Mouse (Mus musculus): Measurements from ENCODE around the gene Maats1. TPM values are rescaled to one million over a fixed set of nuclear protein-coding genes. Genes with fewer than 3 reads are reported as not detected.

Gene Maats1
- polyA plus RNA-seq, 1 experiment from 2014 or later = 0.71 TPM

DNA sequence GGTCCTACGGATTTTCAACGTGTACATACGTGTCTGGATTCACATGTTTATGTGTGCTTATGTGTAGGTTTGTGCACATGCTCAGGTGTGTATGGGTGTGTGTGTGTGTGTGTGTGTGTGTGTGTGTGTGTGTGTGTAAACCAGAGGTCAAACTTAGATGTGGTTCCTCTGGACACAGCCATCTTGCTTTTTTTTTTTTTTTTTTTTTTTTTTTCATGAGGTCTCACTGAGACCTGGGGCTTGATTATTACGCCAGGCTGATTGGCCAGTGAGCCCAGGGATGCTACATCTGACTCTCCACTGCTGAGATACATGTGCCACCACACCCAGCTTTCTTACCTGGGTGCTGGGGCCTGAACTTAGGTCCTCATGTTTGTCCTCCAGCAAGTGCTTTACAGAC, 22.9 kb downstream of the Maats1 start:
- H3K4me2 ChIP-seq (ENCODE audit: low read length) = no peak overlapping the region
- no peak overlapping the region for H3K9ac ChIP-seq (ENCODE audit: low read length)
- H3K4me3 ChIP-seq (ENCODE audit: low read depth, low read length) = no peak overlapping the region
- 92% methylated on average over 4 of the region's 4 CpGs for WGBS
- no peak for ATAC-seq
- H3K4me1 ChIP-seq (ENCODE audit: control insufficient read depth, insufficient read depth, low read length) = no peaks in the 10 kb centered on the region
- H3K9me3 ChIP-seq (replicated peaks; ENCODE audit: control insufficient read depth, low read length) = no peaks in the 10 kb centered on the region
- no peak for DNase-seq (ENCODE audit: low spot score)
- H3K27ac ChIP-seq (ENCODE audit: low read depth, low read length) = no peak overlapping the region
- no peaks in the 10 kb centered on the region for H3K36me3 ChIP-seq (ENCODE audit: control insufficient read depth, insufficient read depth, low read length)
- no peaks in the 10 kb centered on the region for H3K27me3 ChIP-seq (replicated peaks; ENCODE audit: control insufficient read depth, insufficient read depth, low read length)

DNA sequence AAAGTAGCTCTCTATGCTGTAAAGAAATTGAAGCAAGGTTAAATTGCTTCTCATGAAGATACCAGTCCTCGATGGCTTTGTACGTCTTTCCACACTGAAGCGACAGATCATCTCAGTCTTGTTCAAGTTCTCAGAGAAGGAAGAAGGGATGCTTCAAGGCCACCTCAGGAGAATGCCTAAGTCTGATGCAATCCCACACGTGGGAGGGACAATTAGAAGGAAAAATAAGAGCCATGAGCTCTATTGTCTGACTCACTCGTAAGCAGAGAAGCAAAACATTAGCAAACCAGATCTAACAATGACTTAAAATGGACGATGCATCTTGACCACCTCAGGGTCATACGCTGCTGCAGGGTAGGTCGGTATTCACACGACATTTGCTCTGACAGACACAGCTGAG, 23.5 kb downstream of the Maats1 start:
- H3K27me3 ChIP-seq (replicated peaks; ENCODE audit: control insufficient read depth, insufficient read depth, low read length) = no peaks in the 10 kb centered on the region
- no peak overlapping the region for H3K4me2 ChIP-seq (ENCODE audit: low read length)
- DNase-seq (ENCODE audit: low spot score) = no peak
- ATAC-seq = no peak
- no peaks in the 10 kb centered on the region for H3K9me3 ChIP-seq (replicated peaks; ENCODE audit: control insufficient read depth, low read length)
- no peaks in the 10 kb centered on the region for H3K4me1 ChIP-seq (ENCODE audit: control insufficient read depth, insufficient read depth, low read length)
- H3K4me3 ChIP-seq (ENCODE audit: low read depth, low read length) = no peak overlapping the region
- no peak overlapping the region for H3K27ac ChIP-seq (ENCODE audit: low read depth, low read length)
- H3K36me3 ChIP-seq (ENCODE audit: control insufficient read depth, insufficient read depth, low read length) = no peaks in the 10 kb centered on the region
- WGBS = 78% methylated on average over 9 of the region's 9 CpGs
- no peak overlapping the region for H3K9ac ChIP-seq (ENCODE audit: low read length)

DNA sequence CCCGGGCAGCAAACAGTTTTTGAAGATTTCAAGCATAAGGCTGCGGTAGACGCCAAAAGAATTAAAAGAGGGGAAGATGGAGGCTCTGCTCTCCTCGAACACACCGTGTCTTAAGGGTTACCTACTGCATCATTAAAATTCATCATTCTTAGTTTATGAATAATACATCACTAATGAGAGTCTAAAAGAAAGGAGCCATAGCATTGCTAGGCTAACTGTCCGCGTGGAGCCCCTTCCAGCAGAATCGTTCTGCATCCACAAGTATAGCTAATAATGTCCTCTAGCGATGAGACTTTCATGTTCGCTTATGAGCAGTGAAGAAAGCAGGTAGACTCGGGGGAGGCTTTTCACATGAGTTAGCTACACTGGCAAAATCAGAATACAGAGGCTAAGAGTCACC, 33.7 kb downstream of the Maats1 start:
- Histone ChIP-seq H3K4me1 (ENCODE audit: control insufficient read depth, insufficient read depth, low read length) (no peaks in the 10 kb centered on the region), H3K36me3 (ENCODE audit: control insufficient read depth, insufficient read depth, low read length) (no peaks in the 10 kb centered on the region), H3K27me3 (replicated peaks; ENCODE audit: control insufficient read depth, insufficient read depth, low read length) (no peaks in the 10 kb centered on the region), H3K9ac (ENCODE audit: low read length) (no peak overlapping the region), H3K27ac (ENCODE audit: low read depth, low read length) (no peak overlapping the region), H3K9me3 (replicated peaks; ENCODE audit: control insufficient read depth, low read length) (no peaks in the 10 kb centered on the region), H3K4me3 (ENCODE audit: low read depth, low read length) (no peak overlapping the region), H3K4me2 (ENCODE audit: low read length) (no peak overlapping the region)
- no peak for DNase-seq (ENCODE audit: low spot score)
- 67% methylated on average over 11 of the region's 11 CpGs for WGBS
- ATAC-seq = no peak

DNA sequence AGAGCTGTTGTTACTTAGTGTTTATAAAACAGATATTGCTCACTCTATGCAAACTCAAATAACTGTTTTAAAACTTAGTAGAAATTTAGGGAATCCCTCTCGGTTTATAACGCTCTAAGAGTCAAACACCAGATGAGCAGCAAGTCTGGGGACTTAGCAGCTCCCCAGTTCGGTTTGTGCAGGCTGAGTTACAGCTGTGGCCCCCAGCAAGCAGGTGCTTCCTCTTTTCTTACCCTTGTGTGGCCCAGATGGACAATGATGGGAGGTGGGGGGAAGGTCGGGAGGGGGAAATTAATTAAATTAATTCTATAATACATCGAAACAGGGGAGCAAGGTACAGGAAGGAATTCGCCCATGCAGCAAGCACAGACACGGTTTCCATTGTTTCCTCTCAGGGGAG, 34.3 kb downstream of the Maats1 start:
- WGBS = 42% methylated on average over 7 of the region's 7 CpGs
- DNase-seq (ENCODE audit: low spot score) (no peak), ATAC-seq (no peak)
- H3K4me2 ChIP-seq (ENCODE audit: low read length) = no peak overlapping the region
- no peaks in the 10 kb centered on the region for H3K36me3 ChIP-seq (ENCODE audit: control insufficient read depth, insufficient read depth, low read length)
- H3K27me3 ChIP-seq (replicated peaks; ENCODE audit: control insufficient read depth, insufficient read depth, low read length) = no peaks in the 10 kb centered on the region
- no peak overlapping the region for H3K27ac ChIP-seq (ENCODE audit: low read depth, low read length)
- no peak overlapping the region for H3K4me3 ChIP-seq (ENCODE audit: low read depth, low read length)
- H3K9me3 ChIP-seq (replicated peaks; ENCODE audit: control insufficient read depth, low read length) = no peaks in the 10 kb centered on the region
- no peak overlapping the region for H3K9ac ChIP-seq (ENCODE audit: low read length)
- no peaks in the 10 kb centered on the region for H3K4me1 ChIP-seq (ENCODE audit: control insufficient read depth, insufficient read depth, low read length)

DNA sequence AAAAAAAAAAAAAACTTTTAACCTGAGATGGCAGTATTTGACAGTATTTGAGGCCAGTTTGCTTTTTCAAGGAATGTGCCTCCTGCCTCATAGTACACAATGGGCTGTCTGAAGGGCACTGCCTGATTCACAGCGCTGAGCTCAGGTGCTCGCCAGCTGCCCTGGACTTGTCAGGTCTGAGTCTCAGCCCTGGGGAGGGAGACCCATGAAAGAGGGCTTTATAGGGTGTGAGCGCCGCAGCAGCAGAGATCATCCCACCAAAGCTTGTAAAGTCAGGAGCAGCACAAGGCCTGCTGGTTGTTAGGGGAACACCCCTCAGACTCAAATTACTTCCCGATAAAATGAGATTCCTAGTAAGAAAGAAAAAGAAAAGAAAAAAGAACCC, 34.7 kb downstream of the Maats1 start:
- no peaks in the 10 kb centered on the region for H3K36me3 ChIP-seq (ENCODE audit: control insufficient read depth, insufficient read depth, low read length)
- H3K4me1 ChIP-seq (ENCODE audit: control insufficient read depth, insufficient read depth, low read length) = no peaks in the 10 kb centered on the region
- H3K27ac ChIP-seq (ENCODE audit: low read depth, low read length) = no peak overlapping the region
- WGBS = 30% methylated on average over 5 of the region's 5 CpGs
- no peaks in the 10 kb centered on the region for H3K27me3 ChIP-seq (replicated peaks; ENCODE audit: control insufficient read depth, insufficient read depth, low read length)
- no peak overlapping the region for H3K4me2 ChIP-seq (ENCODE audit: low read length)
- H3K9ac ChIP-seq (ENCODE audit: low read length) = no peak overlapping the region
- H3K9me3 ChIP-seq (replicated peaks; ENCODE audit: control insufficient read depth, low read length) = no peaks in the 10 kb centered on the region
- DNase-seq (ENCODE audit: low spot score) = no peak
- H3K4me3 ChIP-seq (ENCODE audit: low read depth, low read length) = no peak overlapping the region
- ATAC-seq = no peak

DNA sequence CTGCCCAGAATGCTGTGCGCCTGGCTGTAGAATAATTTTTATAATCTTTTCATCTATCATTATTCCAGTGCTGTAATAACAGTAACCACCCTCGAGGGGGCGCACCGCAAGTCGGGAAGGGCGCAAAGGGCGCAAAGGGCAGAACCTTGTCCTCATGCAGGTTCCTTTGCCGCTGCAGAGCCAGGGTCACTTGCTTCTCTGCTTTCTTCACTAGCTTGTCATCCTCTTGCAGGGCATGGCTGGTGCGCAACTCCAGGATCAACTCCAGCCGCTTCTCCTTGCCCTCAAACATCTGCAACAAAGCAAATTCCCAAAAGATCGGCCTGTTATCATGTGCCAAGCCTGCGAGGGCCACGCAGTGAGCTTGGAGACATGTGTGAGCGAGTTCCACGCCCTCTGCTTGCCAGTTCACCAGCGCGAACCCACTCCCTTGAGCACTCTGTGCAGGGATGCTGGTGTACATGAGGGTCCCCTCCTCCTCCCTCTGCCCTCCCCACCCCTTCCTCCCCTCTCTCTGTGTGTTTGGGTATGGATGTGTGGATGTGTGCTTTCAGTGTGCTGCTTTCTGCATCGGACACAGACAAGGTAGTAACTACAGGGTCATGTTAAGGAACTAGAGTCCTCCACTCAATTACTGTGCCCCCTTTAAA, 35.2 kb downstream of the Maats1 start:
- no peaks in the 10 kb centered on the region for H3K27me3 ChIP-seq (replicated peaks; ENCODE audit: control insufficient read depth, insufficient read depth, low read length)
- DNase-seq (ENCODE audit: low spot score) = no peak
- H3K36me3 ChIP-seq (ENCODE audit: control insufficient read depth, insufficient read depth, low read length) = no peaks in the 10 kb centered on the region
- H3K27ac ChIP-seq (ENCODE audit: low read depth, low read length) = no peak overlapping the region
- no peaks in the 10 kb centered on the region for H3K9me3 ChIP-seq (replicated peaks; ENCODE audit: control insufficient read depth, low read length)
- ATAC-seq = no peak
- H3K4me3 ChIP-seq (ENCODE audit: low read depth, low read length) = no peak overlapping the region
- no peaks in the 10 kb centered on the region for H3K4me1 ChIP-seq (ENCODE audit: control insufficient read depth, insufficient read depth, low read length)
- H3K9ac ChIP-seq (ENCODE audit: low read length) = no peak overlapping the region
- WGBS = 43% methylated on average over 18 of the region's 18 CpGs
- H3K4me2 ChIP-seq (ENCODE audit: low read length) = no peak overlapping the region

DNA sequence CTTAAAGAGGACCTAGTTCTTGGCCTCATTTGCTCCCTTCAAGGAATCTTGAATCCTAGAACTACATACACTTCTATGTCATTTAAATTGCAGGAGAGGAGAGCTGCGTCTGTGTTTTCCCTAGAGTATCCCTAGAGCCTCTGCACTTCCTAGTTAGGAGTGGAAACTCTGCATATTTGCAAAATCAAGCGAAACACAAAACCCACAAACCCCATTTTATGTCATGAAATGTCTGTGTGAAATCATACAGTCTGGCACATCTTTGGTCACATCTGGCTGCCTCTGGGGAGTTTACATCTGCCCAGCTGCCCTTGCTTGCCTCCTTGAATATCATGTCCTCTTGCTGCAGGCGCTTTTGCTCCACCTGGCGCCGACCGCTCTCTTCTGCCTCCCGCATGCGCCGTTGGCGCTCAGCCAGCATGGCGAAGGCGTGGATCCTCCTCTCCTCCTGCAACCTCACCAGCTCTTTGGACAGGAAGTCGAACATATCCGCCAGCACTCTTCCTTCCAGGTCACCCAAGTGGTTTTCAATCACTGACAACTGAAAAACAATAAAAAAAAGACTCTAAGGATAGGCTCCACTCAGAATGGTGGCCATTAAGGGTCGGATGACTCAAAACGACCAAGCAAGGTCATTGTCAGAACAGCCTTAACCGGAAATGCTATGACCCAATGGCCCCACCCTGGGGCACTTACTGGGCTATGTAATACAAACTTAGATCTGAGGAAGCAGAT, 37.3 kb downstream of the Maats1 start:
- 78% methylated on average over 17 of the region's 17 CpGs for WGBS
- ATAC-seq = no peak
- no peaks in the 10 kb centered on the region for H3K9me3 ChIP-seq (replicated peaks; ENCODE audit: control insufficient read depth, low read length)

DNA sequence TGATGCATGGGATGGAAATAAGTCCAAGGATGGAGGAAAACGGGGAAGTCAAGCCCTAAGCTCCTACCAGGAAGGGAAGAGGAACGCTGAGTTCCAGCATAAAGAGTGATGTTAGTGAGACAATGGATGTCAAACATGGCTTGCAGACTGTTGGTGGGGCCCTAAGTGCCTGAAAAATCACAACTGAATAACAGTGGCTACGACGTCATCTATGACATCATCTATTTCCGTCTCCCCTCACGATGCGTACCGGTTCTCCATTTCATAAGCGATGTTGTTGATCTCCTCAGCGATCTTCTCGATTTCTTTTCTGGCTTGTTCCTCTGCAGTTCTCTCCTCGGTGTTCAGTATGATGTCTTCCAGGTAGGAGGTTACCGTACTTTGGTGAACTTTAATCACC, 39.6 kb downstream of the Maats1 start:
- Histone ChIP-seq H3K27me3 (replicated peaks; ENCODE audit: control insufficient read depth, insufficient read depth, low read length) (no peaks in the 10 kb centered on the region), H3K4me2 (ENCODE audit: low read length) (no peak overlapping the region), H3K36me3 (ENCODE audit: control insufficient read depth, insufficient read depth, low read length) (no peaks in the 10 kb centered on the region), H3K9ac (ENCODE audit: low read length) (no peak overlapping the region), H3K4me1 (ENCODE audit: control insufficient read depth, insufficient read depth, low read length) (no peaks in the 10 kb centered on the region), H3K27ac (ENCODE audit: low read depth, low read length) (no peak overlapping the region), H3K9me3 (replicated peaks; ENCODE audit: control insufficient read depth, low read length) (no peaks in the 10 kb centered on the region), H3K4me3 (ENCODE audit: low read depth, low read length) (no peak overlapping the region)
- 85% methylated on average over 13 of the region's 13 CpGs for WGBS
- ATAC-seq = no peak
- no peak for DNase-seq (ENCODE audit: low spot score)

More for the DNA sequence above, 37.3 kb downstream of the Maats1 start:
- Histone ChIP-seq H3K27ac (ENCODE audit: low read depth, low read length) (no peak overlapping the region), H3K27me3 (replicated peaks; ENCODE audit: control insufficient read depth, insufficient read depth, low read length) (no peaks in the 10 kb centered on the region), H3K4me1 (ENCODE audit: control insufficient read depth, insufficient read depth, low read length) (no peaks in the 10 kb centered on the region), H3K9ac (ENCODE audit: low read length) (no peak overlapping the region), H3K4me2 (ENCODE audit: low read length) (no peak overlapping the region), H3K36me3 (ENCODE audit: control insufficient read depth, insufficient read depth, low read length) (no peaks in the 10 kb centered on the region), H3K4me3 (ENCODE audit: low read depth, low read length) (no peak overlapping the region)
- DNase-seq (ENCODE audit: low spot score) = no peak

DNA sequence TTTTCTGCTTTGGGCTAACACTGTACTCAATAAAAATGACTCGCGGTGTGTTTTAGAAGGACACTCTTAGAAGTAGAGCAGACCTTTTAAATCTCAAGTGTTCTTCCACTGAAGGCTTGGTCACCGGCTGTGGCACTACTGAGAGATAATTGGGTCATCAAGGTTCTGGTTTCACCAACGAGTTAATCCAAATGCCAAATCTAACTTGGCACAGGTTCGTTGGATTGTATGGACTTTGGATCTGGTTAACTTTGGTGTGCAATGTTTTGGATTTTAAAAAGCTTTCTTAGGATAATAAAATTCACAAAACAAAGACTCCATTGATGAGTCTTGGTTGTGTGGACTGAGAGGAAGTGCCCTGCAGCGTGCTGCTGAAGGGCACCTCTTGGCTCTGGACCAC, 43.5 kb downstream of the Maats1 start:
- Histone ChIP-seq H3K36me3 (ENCODE audit: control insufficient read depth, insufficient read depth, low read length) (no peaks in the 10 kb centered on the region), H3K4me2 (ENCODE audit: low read length) (no peak overlapping the region), H3K4me3 (ENCODE audit: low read depth, low read length) (no peak overlapping the region), H3K27me3 (replicated peaks; ENCODE audit: control insufficient read depth, insufficient read depth, low read length) (no peaks in the 10 kb centered on the region), H3K9ac (ENCODE audit: low read length) (no peak overlapping the region), H3K9me3 (replicated peaks; ENCODE audit: control insufficient read depth, low read length) (no peaks in the 10 kb centered on the region), H3K27ac (ENCODE audit: low read depth, low read length) (no peak overlapping the region), H3K4me1 (ENCODE audit: control insufficient read depth, insufficient read depth, low read length) (no peaks in the 10 kb centered on the region)
- WGBS = 82% methylated on average over 6 of the region's 6 CpGs
- no peak for ATAC-seq
- DNase-seq (ENCODE audit: low spot score) = no peak
